Mouse (Mus musculus): Measurements from ENCODE around the gene Slc2a2.
A peak's percentile ranks its signal among the peaks of the same experiment; 100 is the strongest.
"Not testable (repeated sequence)": the region's sequence is repeated elsewhere in the genome, so short reads cannot be mapped to it uniquely, and the experiment has no call there.

The Slc2a2 gene

GRCm38 (mm10) chr3:28736981-28737380, 39.3 kb downstream of the Slc2a2 start:
- DNase-seq = no peak

DNA sequence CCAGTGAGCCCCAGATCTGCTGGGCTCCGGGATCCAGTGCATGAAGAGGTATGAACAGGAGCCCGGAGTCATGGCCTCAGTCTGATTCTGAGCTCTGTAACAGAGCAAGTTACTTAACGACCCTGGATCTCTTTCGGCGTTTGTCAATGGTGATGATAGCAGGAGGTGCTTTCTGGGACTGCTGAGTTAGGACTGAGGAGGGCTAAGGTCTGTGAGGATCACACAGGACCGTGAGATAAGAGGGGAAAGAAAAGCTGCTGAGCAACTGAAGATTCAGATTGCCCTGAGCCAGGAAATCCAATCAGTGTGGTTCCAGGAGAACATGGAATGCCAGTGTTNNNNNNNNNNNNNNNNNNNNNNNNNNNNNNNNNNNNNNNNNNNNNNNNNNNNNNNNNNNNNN, 42.6 kb downstream of the Slc2a2 start:
- no peak for DNase-seq

GRCm38 (mm10) chr3:28743251-28743650, 45.5 kb downstream of the Slc2a2 start:
- DNase-seq = no peak

DNA sequence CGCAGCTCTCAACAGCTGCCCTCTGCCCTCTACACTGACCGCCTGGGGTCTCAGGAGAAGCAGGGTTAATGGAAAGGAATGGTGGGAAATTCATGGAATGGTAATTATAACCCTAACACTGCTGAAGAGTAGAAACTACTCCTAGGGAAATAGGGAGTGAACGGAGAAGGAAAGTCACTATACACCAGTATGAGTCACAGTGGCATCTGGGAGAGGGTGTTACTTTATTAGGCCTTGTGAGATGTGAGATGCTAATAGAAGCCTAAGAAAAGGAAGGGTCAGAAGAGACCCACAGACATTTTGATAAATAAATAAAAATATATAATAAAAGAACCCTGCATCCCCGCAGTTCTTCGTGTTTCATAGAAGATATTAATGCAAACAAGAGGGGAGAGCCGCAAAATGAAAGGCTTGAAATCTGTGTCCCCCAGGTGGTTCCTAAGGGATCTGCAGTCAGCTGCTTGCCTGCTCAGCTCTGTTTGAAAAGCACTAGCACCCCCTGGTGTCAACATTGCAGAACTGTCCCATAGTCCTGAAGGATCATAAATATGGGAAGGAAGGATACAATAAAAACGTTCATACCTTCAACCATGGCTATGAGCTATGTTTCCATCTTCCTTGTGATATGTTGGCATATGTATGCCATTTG, 48.3 kb downstream of the Slc2a2 start:
- peak; percentile 69 for DNase-seq

GRCm38 (mm10) chr3:28748151-28748550, 50.4 kb downstream of the Slc2a2 start:
- DNase-seq = no peak

GRCm38 (mm10) chr3:28748956-28749355, 51.3 kb downstream of the Slc2a2 start:
- DNase-seq = no peak

DNA sequence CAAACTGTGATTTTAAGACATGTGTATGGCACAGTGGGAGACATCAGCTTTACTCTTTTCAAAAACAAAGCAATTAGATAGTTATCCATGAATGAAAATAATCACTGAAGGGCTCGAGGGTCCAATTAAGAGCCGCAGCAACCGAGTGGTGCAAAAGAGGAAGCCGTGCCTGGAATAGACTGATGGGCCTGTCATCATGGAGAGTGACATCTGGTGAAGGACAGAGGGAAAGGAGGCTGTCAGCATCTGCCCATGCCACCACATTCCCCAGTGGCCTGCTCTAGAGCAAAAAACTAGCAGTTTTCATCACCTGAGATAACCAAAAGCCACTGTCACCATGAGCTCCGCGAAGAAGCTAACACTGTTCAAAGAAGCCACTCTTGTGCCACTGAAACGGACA, 57.8 kb downstream of the Slc2a2 start:
- no peak for DNase-seq

- no peak for DNase-seq
Observed at GRCm38 (mm10) chr3:28761225-28761789, 63.6 kb downstream of the Slc2a2 start.

DNA sequence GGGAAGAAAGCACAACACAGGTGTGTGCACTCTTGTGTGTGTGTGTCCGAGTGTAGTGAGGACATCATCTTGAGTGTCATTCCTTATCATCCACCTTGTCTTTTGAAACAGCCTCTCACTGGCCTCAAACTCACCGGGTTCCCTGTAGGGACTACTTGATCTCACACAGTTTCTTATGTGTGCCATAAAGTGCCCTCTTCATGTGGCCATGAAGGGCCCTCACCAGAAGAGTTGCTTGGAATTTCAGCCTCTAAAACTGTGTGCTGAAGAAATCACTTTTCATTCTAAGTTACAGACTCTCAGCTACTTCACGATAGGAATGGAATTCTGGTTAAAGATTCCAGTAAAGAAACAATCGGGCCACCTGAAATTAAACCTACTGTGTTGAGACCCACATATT, 69.2 kb downstream of the Slc2a2 start:
- no peak for DNase-seq

DNA sequence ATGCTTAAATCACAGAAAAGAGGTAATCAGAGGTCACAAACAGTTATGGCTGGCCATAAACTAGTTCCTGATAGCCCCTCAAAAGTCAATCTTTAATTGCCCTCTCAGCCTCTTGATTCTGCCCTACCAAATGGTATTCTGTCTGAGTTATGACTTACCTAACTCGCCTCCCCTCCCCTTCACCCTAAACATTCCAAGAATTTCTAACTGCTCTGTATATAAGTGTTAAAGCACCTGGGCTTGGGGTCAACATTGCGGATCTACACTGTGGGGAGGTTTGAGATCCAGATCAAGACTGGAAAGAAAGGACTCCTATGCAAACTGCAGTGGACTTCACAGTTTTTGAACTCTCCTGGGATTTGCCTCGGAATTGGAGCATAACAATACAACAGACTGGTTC, 70.5 kb downstream of the Slc2a2 start:
- no peak for DNase-seq

- DNase-seq = not testable (repeated sequence)
Observed at GRCm38 (mm10) chr3:28772919-28773318, 75.2 kb downstream of the Slc2a2 start.

GRCm38 (mm10) chr3:28775361-28775760, 77.7 kb downstream of the Slc2a2 start:
- DNase-seq = no peak

DNA sequence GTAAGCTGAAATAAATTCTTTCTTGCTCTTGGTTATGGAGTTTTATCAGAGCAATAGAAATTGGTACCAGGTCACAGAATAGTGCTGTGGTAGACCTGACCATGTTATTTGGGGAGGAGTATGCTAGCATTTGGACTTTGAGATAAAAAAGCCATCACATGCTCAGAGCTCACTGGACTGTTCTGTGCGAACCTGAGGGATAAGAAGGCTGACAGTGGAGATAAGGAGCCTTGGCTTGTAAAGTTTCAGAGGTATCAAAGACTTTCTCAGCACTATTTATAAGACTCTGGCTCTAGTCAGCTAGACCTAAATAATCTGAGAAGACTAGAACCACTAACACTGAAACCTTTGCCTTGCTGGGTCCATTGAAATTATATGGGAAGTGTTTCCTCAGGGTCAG, 78.3 kb downstream of the Slc2a2 start:
- no peak for DNase-seq

DNA sequence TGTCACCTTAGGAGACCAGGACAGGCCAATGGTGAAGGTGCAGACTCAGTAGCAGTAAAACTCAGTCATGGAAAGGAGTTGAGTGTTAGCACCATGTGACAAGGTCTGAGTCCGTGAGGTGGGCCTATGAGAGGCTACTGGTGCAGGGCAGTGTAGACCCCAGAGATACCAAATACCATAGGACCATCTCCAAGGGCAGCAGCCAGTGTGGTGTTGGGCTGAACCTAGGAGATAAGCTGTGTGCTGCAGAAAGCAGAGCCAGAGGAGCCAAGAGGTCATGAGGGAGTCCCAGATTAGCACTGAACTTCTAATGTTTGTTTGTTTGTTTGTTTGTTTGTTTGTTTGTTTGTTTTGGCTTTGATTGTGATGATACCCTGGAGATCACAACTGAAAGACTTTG, 78.8 kb downstream of the Slc2a2 start:
- DNase-seq = no peak

GRCm38 (mm10) chr3:28780511-28780910, 82.8 kb downstream of the Slc2a2 start:
- no peak for DNase-seq
